8 mouse cellular contexts compared by ENCODE assay signal in the genomic region with DNA sequence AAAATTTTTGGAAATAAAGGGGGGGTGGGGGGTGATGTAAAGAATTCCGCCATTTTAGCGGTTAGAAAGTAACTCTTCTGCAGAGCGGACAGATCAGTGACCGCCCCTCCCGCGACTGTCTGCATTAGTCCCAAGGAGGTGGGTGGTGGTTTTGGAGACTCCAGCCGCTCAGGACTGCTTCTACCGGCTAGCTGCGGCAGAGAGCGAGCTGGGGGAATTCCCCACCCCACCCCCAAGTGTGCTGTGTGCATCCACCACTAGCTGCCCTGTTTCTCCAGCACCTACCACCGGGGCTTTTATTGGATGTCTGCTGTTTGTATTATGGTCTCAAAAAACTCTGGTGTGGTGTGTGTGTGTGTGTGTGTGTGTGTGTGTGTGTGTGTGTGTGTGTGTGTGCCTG. TPM values are rescaled to one million over a fixed set of nuclear protein-coding genes. Genes with fewer than 3 reads are reported as not detected.
DNase-seq lines count a peak whose midpoint lies in the region; ATAC-seq and TF ChIP-seq lines count a peak whose summit lies in the region.

No protein-coding gene starts in this region.

- 9% methylated on average over 11 of the region's 11 CpGs for WGBS in kidney, embryonic 16.5 days
- 15% methylated on average over 11 of the region's 11 CpGs for WGBS in kidney, adult 2 months
- 11% methylated on average over 11 of the region's 11 CpGs for WGBS in hindbrain, embryonic 13.5 days
- 8% methylated on average over 11 of the region's 11 CpGs for WGBS in midbrain, embryonic 12.5 days

- H3K9me3 ChIP-seq in kidney, embryonic 16.5 days (ENCODE audit: low read length), result no peaks in the 10 kb centered on the region
- no peaks in the 10 kb centered on the region for H3K9me3 ChIP-seq in hindbrain, embryonic 13.5 days
- no peaks in the 10 kb centered on the region for H3K9me3 ChIP-seq in midbrain, embryonic 12.5 days

- TF ChIP-seq CTCF in kidney, adult 2 months (conservative IDR thresholded peaks at IDR 0.05; ENCODE audit: insufficient read depth, insufficient read length, low read depth, low read length), result no peak
- no peak for TF ChIP-seq CTCF in bone marrow macrophage, adult 2 months (IDR thresholded peaks at IDR 0.05; ENCODE audit: low read depth, low read length)

- peaks cover 10% of the 10 kb centered on the region; the same call in 1 of the 2 replicates for H3K4me1 ChIP-seq in kidney, embryonic 16.5 days (ENCODE audit: insufficient read depth, low read length)
- 0 out of 2 replicates have a peak, but pooled peaks cover 3% of the 10 kb centered on the region for H3K4me1 ChIP-seq in kidney, adult 2 months (ENCODE audit: control insufficient read depth, insufficient read depth, low read length)
- peaks cover 11% of the 10 kb centered on the region for H3K4me1 ChIP-seq in bone marrow macrophage, adult 2 months (ENCODE audit: control insufficient read depth, insufficient read depth, low read length)
- peaks cover 18% of the 10 kb centered on the region for H3K4me1 ChIP-seq in hindbrain, embryonic 13.5 days (replicated peaks)
- H3K4me1 ChIP-seq in midbrain, embryonic 12.5 days, result peaks cover 14% of the 10 kb centered on the region

- no peak overlapping the region for H3K27ac ChIP-seq in kidney, embryonic 16.5 days (ENCODE audit: low read length)
- H3K27ac ChIP-seq in kidney, adult 2 months (ENCODE audit: insufficient read depth, low read depth, low read length), result no peak overlapping the region
- H3K27ac ChIP-seq in bone marrow macrophage, adult 2 months (ENCODE audit: insufficient read depth, low read depth, low read length), result no peak overlapping the region
- no peak overlapping the region for H3K27ac ChIP-seq in hindbrain, embryonic 13.5 days
- no peak overlapping the region for H3K27ac ChIP-seq in midbrain, embryonic 12.5 days (replicated peaks)

- peak overlapping the region; percentile 62 for H3K4me3 ChIP-seq in kidney, embryonic 16.5 days (ENCODE audit: low read length)
- H3K4me3 ChIP-seq in kidney, adult 2 months (ENCODE audit: insufficient read depth, low read depth, low read length), result no peak overlapping the region
- H3K4me3 ChIP-seq in bone marrow macrophage, adult 2 months (ENCODE audit: insufficient read depth, low read length), result 0 out of 2 replicates have a peak overlapping the region, but pooled peaks have one; percentile 12
- peak overlapping the region; percentile 64 for H3K4me3 ChIP-seq in hindbrain, embryonic 13.5 days
- H3K4me3 ChIP-seq in midbrain, embryonic 12.5 days, result peak overlapping the region; percentile 56

- TF ChIP-seq POLR2A in kidney, adult 2 months (IDR thresholded peaks at IDR 0.05; ENCODE audit: low read depth, low read length), result no peak
- TF ChIP-seq POLR2A in bone marrow macrophage, adult 2 months (IDR thresholded peaks at IDR 0.05; ENCODE audit: borderline replicate concordance, low read depth, low read length), result no peak

- no peak overlapping the region for H3K9ac ChIP-seq in kidney, embryonic 16.5 days (replicated peaks; ENCODE audit: low read length)
- H3K9ac ChIP-seq in hindbrain, embryonic 13.5 days, result peak overlapping the region; percentile 80; the same call in 1 of the 2 replicates
- H3K9ac ChIP-seq in midbrain, embryonic 12.5 days (replicated peaks), result 0 out of 2 replicates have a peak overlapping the region, but pooled peaks have one; percentile 24

- H3K36me3 ChIP-seq in kidney, embryonic 16.5 days (ENCODE audit: insufficient read depth, low read length), result peaks cover 17% of the 10 kb centered on the region
- peaks cover 2% of the 10 kb centered on the region for H3K36me3 ChIP-seq in kidney, adult 2 months (ENCODE audit: control insufficient read depth, insufficient read depth, low read length)
- H3K36me3 ChIP-seq in hindbrain, embryonic 13.5 days, result peaks cover 26% of the 10 kb centered on the region
- H3K36me3 ChIP-seq in midbrain, embryonic 12.5 days, result peaks cover 18% of the 10 kb centered on the region

- H3K27me3 ChIP-seq in kidney, embryonic 16.5 days (ENCODE audit: insufficient read depth, low read length), result peaks cover 19% of the 10 kb centered on the region
- no peaks in the 10 kb centered on the region for H3K27me3 ChIP-seq in kidney, adult 2 months (replicated peaks; ENCODE audit: control insufficient read depth, insufficient read depth, low read length)
- peaks cover 30% of the 10 kb centered on the region for H3K27me3 ChIP-seq in hindbrain, embryonic 13.5 days
- H3K27me3 ChIP-seq in midbrain, embryonic 12.5 days, result peaks cover 39% of the 10 kb centered on the region

- no peak for DNase-seq in kidney, adult 2 months
- DNase-seq in adrenal gland, postnatal 10 days, result no peak
- no peak for DNase-seq in embryo, embryonic 11 days
- DNase-seq in layer of hippocampus, postnatal 36 days, result no peak

- peak overlapping the region; percentile 98 for H3K4me2 ChIP-seq in kidney, embryonic 16.5 days (replicated peaks; ENCODE audit: low read depth, low read length)
- peak overlapping the region; percentile 94 for H3K4me2 ChIP-seq in hindbrain, embryonic 13.5 days
- H3K4me2 ChIP-seq in midbrain, embryonic 12.5 days (replicated peaks), result peak overlapping the region; percentile 97

- ATAC-seq in kidney, embryonic 16.5 days (ENCODE audit: low FRiP score, low TSS enrichment), result no peak
- no peak for ATAC-seq in hindbrain, embryonic 13.5 days (ENCODE audit: low FRiP score)
- ATAC-seq in midbrain, embryonic 12.5 days (ENCODE audit: low FRiP score, low read depth), result no peak

RNA-seq across cellular contexts. Expression of a gene that starts 0.7 kb away (rescaled TPM):
- 0.09 and 0.14 TPM in 2 replicates for polyA plus RNA-seq in kidney, embryonic 16.5 days (2015; fragmentation: Nextera tagmentation; extraction: Ambion mirVana)
- 0.27 and 0.34 TPM in 2 replicates for polyA plus RNA-seq in kidney, adult 2 months (2012; rRNA removed)
- polyA plus RNA-seq in bone marrow macrophage, adult 2 months (2012; ENCODE audit: insufficient read depth, insufficient read length, missing spikeins), result not detected in 2 replicates
- 0.69 and 1.3 TPM in 2 replicates for polyA plus RNA-seq in hindbrain, embryonic 13.5 days (2015; fragmentation: Nextera tagmentation; extraction: Ambion mirVana)
- 0.26 and 0.31 TPM in 2 replicates for polyA plus RNA-seq in midbrain, embryonic 12.5 days (2016; fragmentation: Nextera tagmentation; extraction: Ambion mirVana)
- total RNA-seq in adrenal gland, postnatal 10 days (2021), result under 1 TPM; 0.33 to 0.63 TPM
- total RNA-seq in layer of hippocampus, postnatal 36 days (2021), result 10 to 100 TPM; 12.5 to 14.6 TPM

RNA-seq across cellular contexts. Expression of a gene that starts 12.6 kb away (rescaled TPM):
- polyA plus RNA-seq in kidney, embryonic 16.5 days (2015; fragmentation: Nextera tagmentation; extraction: Ambion mirVana), result 206 and 214 TPM in 2 replicates
- 58.7 and 64.6 TPM in 2 replicates for polyA plus RNA-seq in kidney, adult 2 months (2012; rRNA removed)
- 106 and 115 TPM in 2 replicates for polyA plus RNA-seq in bone marrow macrophage, adult 2 months (2012; ENCODE audit: insufficient read depth, insufficient read length, missing spikeins)
- 169 and 173 TPM in 2 replicates for polyA plus RNA-seq in hindbrain, embryonic 13.5 days (2015; fragmentation: Nextera tagmentation; extraction: Ambion mirVana)
- polyA plus RNA-seq in midbrain, embryonic 12.5 days (2016; fragmentation: Nextera tagmentation; extraction: Ambion mirVana), result 245 and 267 TPM in 2 replicates
- total RNA-seq in adrenal gland, postnatal 10 days (2021), result 100 to 1,000 TPM; 149 to 168 TPM
- 100 to 1,000 TPM; 117 to 121 TPM for total RNA-seq in layer of hippocampus, postnatal 36 days (2021)

RNA-seq across cellular contexts. Expression of a gene that starts 43.2 kb away (rescaled TPM):
- 11.2 and 12.2 TPM in 2 replicates for polyA plus RNA-seq in kidney, embryonic 16.5 days (2015; fragmentation: Nextera tagmentation; extraction: Ambion mirVana)
- 98.5 and 101 TPM in 2 replicates for polyA plus RNA-seq in kidney, adult 2 months (2012; rRNA removed)
- not detected in 2 replicates for polyA plus RNA-seq in bone marrow macrophage, adult 2 months (2012; ENCODE audit: insufficient read depth, insufficient read length, missing spikeins)
- polyA plus RNA-seq in hindbrain, embryonic 13.5 days (2015; fragmentation: Nextera tagmentation; extraction: Ambion mirVana), result 0.09 and 0.17 TPM in 2 replicates
- 0.08 TPM in 1 of 2 replicates, not detected in the other for polyA plus RNA-seq in midbrain, embryonic 12.5 days (2016; fragmentation: Nextera tagmentation; extraction: Ambion mirVana)
- 1 to 10 TPM; 2.1 to 3.1 TPM for total RNA-seq in adrenal gland, postnatal 10 days (2021)
- total RNA-seq in layer of hippocampus, postnatal 36 days (2021), result 1 to 10 TPM; 1.1 to 1.9 TPM

Comparison
In these comparisons a context has a peak if more than half of its experiments do, and no peak if none do; other contexts are left out.
1. RNA of a gene that starts 43.2 kb away (polyA plus RNA-seq): 98.5 to 101 TPM in kidney, adult 2 months and 11.2 to 12.2 TPM in kidney, embryonic 16.5 days; 0.09 to 0.17 TPM in hindbrain, embryonic 13.5 days, 0.08 TPM in midbrain, embryonic 12.5 days and not detected in bone marrow macrophage, adult 2 months; every median in the first group is over 10 times any median in the second.
2. Peak in every context shown above with its lines, with median percentiles within 50 percentile points of each other: H3K4me2 ChIP-seq.